Mouse (Mus musculus) layer of hippocampus, adult 6 months (tissue): ENCODE results near the gene Ppm1d. TPM values are rescaled to one million over a fixed set of nuclear protein-coding genes. Genes with fewer than 3 reads are reported as not detected.

Experiments
- long read RNA-seq, 2 experiments: library from polyadenylated mRNA; unstranded; transcript quantifications; one replicate each; pipeline ENCODE4 v2.0.0; 2019 to 2020
- polyA plus RNA-seq: library from polyadenylated mRNA; unstranded; fragments of <200 nt; fragmentation: Nextera tagmentation; gene quantifications from 2 replicates; pipeline ENCODE4 v1.2.3, GENCODE M21; 2021

The Ppm1d gene
- 9.2 and 9.9 TPM in 2 replicates for polyA plus RNA-seq
- long read RNA-seq, experiment 1, transcript Ppm1d-201 (6 exons, 2,899 nt) = major isoform, 27 of 33 reads
- long read RNA-seq, experiment 1, partial matches to known transcripts = 0 of 33 reads
- long read RNA-seq, experiment 1, other reads (novel, unspliced or antisense) = 6 of 33 reads
- long read RNA-seq, experiment 2, transcript Ppm1d-201 (6 exons, 2,899 nt) = major isoform, 117 of 126 reads
- long read RNA-seq, experiment 2, partial matches to known transcripts = 2 of 126 reads
- long read RNA-seq, experiment 2, other reads (novel, unspliced or antisense) = 7 of 126 reads

GRCm38 (mm10) chr11:85310713-85311574 is at the start of gene Ppm1d:
Gene Ppm1d, plus strand, starts transcription at chr11:85311244.

DNA sequence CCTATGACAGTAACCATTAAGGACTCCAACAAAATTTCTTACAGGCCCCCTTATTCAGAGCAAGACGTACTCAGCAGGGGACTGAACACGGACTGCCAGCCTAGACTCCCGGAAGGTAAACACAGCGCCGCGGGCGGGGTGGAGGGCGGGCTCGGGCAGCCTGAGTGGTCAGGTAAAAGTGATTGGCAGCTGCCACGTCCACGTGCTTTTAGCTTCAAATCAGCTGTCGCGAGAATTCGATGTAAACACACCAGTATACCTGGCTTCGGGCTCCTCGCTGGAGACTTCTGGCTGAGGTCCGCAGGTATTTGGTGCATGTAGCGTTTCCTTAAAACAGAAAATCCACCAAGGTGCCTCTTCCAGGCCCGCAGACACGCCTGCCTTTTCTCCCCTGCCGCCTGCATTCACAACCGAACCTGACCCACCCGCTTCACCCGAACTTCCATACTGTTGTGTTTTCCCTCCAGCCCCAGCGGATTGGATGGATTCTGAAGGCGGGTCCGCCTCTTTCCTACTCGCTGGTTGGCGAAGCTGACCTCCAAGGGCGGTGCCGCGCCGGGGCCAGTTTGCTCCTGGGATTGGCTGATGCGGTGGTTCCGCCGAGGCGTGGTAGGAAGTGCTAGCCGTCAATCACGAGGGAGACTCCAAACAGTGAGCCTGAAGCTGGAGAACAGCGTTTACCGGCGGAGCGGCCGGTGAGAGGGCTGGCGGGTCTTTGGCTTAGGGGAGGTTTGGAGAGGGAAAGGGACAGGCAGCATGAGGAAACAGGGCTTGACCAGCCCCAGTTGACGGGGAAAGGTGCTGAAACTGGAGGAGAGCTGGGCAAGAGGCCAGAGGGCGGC is 41.7 kb downstream of the Ppm1d start, which contains the start of gene Bcas3:
Bcas3 (plus strand) TSS at position 629 of the 842 bp plus-strand sequence.

Other genes with a start within 250 kb of the Ppm1d start
- 8.8 and 9.3 TPM in 2 replicates for gene Usp32, start 171.1 kb upstream of the Ppm1d start, polyA plus RNA-seq
- gene 1700125H20Rik, start 140.8 kb upstream of the Ppm1d start, polyA plus RNA-seq = 0.30 and 0.54 TPM in 2 replicates
- 24.7 TPM in 2 replicates for gene Appbp2, start 76.1 kb upstream of the Ppm1d start, polyA plus RNA-seq
- 27.6 and 29.2 TPM in 2 replicates for gene Bcas3, start 41.9 kb downstream of the Ppm1d start, polyA plus RNA-seq